Comparison of ENCODE assay signal across 12 mouse cellular contexts in the genomic region with DNA sequence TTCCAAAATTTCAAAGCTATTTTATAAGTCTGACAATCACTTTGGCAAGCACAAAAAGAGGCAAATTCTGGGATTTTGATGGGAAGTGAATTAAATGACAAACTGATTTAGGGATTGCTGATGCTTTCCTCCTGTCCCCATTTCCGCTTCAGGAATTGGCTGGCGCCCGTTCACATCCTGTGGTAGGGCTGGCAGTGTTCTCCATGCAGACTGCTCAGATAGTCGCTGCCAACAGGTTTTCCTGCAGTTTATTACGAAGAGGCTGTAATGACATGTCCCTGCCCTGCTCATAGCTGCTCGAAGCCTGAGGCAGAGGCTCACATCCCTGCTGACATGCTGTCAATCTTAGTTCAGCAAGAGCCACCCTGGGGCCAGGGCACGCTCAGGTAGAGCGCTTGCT.
A peak's percentile ranks its signal among the peaks of the same experiment; 100 is the strongest.
DNase-seq lines count a peak whose midpoint lies in the region; ATAC-seq and TF ChIP-seq lines count a peak whose summit lies in the region.
"Had no signal": no experiment of that assay in that cellular context is flagged by ENCODE, and none has a peak within 500 bp of the region (broad histone marks: within the 10 kb centered on the region; RNA-seq: fewer than 3 reads in every experiment).

No protein-coding gene starts in this region.

- H3K4me3 ChIP-seq in kidney, embryonic 16.5 days (ENCODE audit: low read length), result no peak overlapping the region
- no peak overlapping the region for H3K4me3 ChIP-seq in thymus, adult 2 months (ENCODE audit: control insufficient read depth, insufficient read depth, low read length)
- H3K4me3 ChIP-seq: heart, embryonic 13.5 days had no signal

- no peaks in the 10 kb centered on the region; the same call in none of the 2 replicates for H3K36me3 ChIP-seq in kidney, embryonic 16.5 days (ENCODE audit: insufficient read depth, low read length)
- no peaks in the 10 kb centered on the region for H3K36me3 ChIP-seq in thymus, adult 2 months (ENCODE audit: control insufficient read depth, insufficient read depth, low read length)

- no peak for TF ChIP-seq CTCF in thymus, adult 2 months (IDR thresholded peaks at IDR 0.05; ENCODE audit: borderline replicate concordance, control insufficient read depth, extremely low read depth, insufficient read depth, low read length, poor library complexity)

- no peak for ATAC-seq in kidney, embryonic 16.5 days (ENCODE audit: low FRiP score, low TSS enrichment)

- no peak overlapping the region for H3K27ac ChIP-seq in kidney, embryonic 16.5 days (ENCODE audit: low read length)
- no peak overlapping the region for H3K27ac ChIP-seq in thymus, adult 2 months (ENCODE audit: control insufficient read depth, insufficient read depth, low read length)
- H3K27ac ChIP-seq: heart, embryonic 13.5 days; hindbrain, embryonic 14.5 days had no signal

- 83% methylated on average over 8 of the region's 8 CpGs for WGBS in kidney, embryonic 16.5 days
- WGBS in thymus, adult 2 months, result 85% methylated on average over 8 of the region's 8 CpGs

- no peak overlapping the region for H3K9ac ChIP-seq in kidney, embryonic 16.5 days (replicated peaks; ENCODE audit: low read length)
- H3K9ac ChIP-seq: heart, embryonic 13.5 days; hindbrain, embryonic 14.5 days had no signal

- TF ChIP-seq POLR2A in thymus, adult 2 months (IDR thresholded peaks at IDR 0.05; ENCODE audit: control insufficient read depth, extremely low read depth, insufficient read depth, low read length, poor library complexity), result no peak

- peaks cover 17% of the 10 kb centered on the region; the same call in 1 of the 2 replicates for H3K9me3 ChIP-seq in kidney, embryonic 16.5 days (ENCODE audit: low read length)

- no peaks in the 10 kb centered on the region for H3K27me3 ChIP-seq in kidney, embryonic 16.5 days (ENCODE audit: insufficient read depth, low read length)
- H3K27me3 ChIP-seq in thymus, adult 2 months (ENCODE audit: control insufficient read depth, insufficient read depth, low read length), result no peaks in the 10 kb centered on the region
- H3K27me3 ChIP-seq: heart, embryonic 13.5 days had no signal

- DNase-seq in kidney, adult 9 months, result peak; percentile 6
- DNase-seq in brain, adult 2 months (ENCODE audit: low read depth, low spot score), result peak; percentile 83
- peak; percentile 48 for DNase-seq in cerebellum, adult 11 months
- DNase-seq in kidney, postnatal 14 days, result peak; percentile 39
- DNase-seq in thymus, adult 2 months, result no peak
- DNase-seq in liver, result no peak
- DNase-seq in urinary bladder, postnatal 14 days (ENCODE audit: low spot score), result no peak
- DNase-seq: lung, postnatal 36 days had no signal

- no peak overlapping the region for H3K4me2 ChIP-seq in kidney, embryonic 16.5 days (replicated peaks; ENCODE audit: low read depth, low read length)
- H3K4me2 ChIP-seq: heart, embryonic 13.5 days; hindbrain, embryonic 14.5 days; liver, embryonic 11.5 days had no signal

- H3K4me1 ChIP-seq in kidney, embryonic 16.5 days (ENCODE audit: insufficient read depth, low read length), result no peaks in the 10 kb centered on the region
- H3K4me1 ChIP-seq in thymus, adult 2 months (replicated peaks; ENCODE audit: control insufficient read depth, insufficient read depth, low read length), result no peaks in the 10 kb centered on the region
- H3K4me1 ChIP-seq: heart, embryonic 13.5 days had no signal

Comparison
In these comparisons a context has a peak if more than half of its experiments do, and no peak if none do; other contexts are left out.
1. DNase-seq: peak in kidney, adult 9 months (single experiment), brain, adult 2 months (single experiment), cerebellum, adult 11 months (single experiment) and kidney, postnatal 14 days (single experiment); none in thymus, adult 2 months (single experiment), liver (single experiment) and urinary bladder, postnatal 14 days (single experiment).